Mouse (Mus musculus) stomach, embryonic 15.5 days (tissue): ENCODE data around the gene Gm20388. TPM values are rescaled to one million over a fixed set of nuclear protein-coding genes. Genes with fewer than 3 reads are reported as not detected.

Experiments
- ATAC-seq: fragments of 200-750 bp; cut with Nextera tagmentation; 2 replicates; pipeline ENCODE4 v1.8.0; 2017; ENCODE audit warnings: low read depth, moderate number of reproducible peaks, moderate TSS enrichment; ENCODE audit not compliant: insufficient read depth, low FRiP score
- H3K27ac ChIP-seq: fragments of 300-500 bp; sonication (generic); 2 replicates; pipeline ENCODE4 v1.5.1; 2015; ENCODE audit warnings: mild to moderate bottlenecking, inconsistent platforms
- H3K27me3 ChIP-seq: fragments of 300-500 bp; sonication (generic); replicated peaks from 2 replicates; pipeline ENCODE4 v1.6.1; 2015; ENCODE audit warnings: inconsistent platforms
- H3K36me3 ChIP-seq: fragments of 300-500 bp; sonication (generic); 2 replicates; pipeline ENCODE4 v1.6.1; 2015; ENCODE audit warnings: inconsistent platforms
- H3K4me1 ChIP-seq: fragments of 300-500 bp; sonication (generic); 2 replicates; pipeline ENCODE4 v1.6.1; 2015; ENCODE audit warnings: inconsistent platforms
- H3K4me2 ChIP-seq: fragments of 300-500 bp; sonication (generic); 2 replicates; pipeline ENCODE4 v1.6.1; 2015; ENCODE audit warnings: mild to moderate bottlenecking, inconsistent platforms
- H3K4me3 ChIP-seq: fragments of 300-500 bp; sonication (generic); replicated peaks from 2 replicates; pipeline ENCODE4 v1.5.1; 2015; ENCODE audit warnings: inconsistent platforms
- H3K9ac ChIP-seq: fragments of 300-500 bp; sonication (generic); 2 replicates; pipeline ENCODE4 v1.6.1; 2015; ENCODE audit warnings: inconsistent platforms
- H3K9me3 ChIP-seq: fragments of 300-500 bp; sonication (generic); 2 replicates; pipeline ENCODE4 v1.6.1; 2016; ENCODE audit warnings: inconsistent platforms
- WGBS: fragments of 180-500 bp; shearing (Covaris S2); methylation state at CpG from one replicate; pipeline ENCODE4 v1.1.7; 2015; 5-methylcytosine and 5-hydroxymethylcytosine counted together
- polyA plus RNA-seq: library from polyadenylated mRNA; unstranded; fragments of >200 nt; fragmentation: Nextera tagmentation; extraction: Ambion mirVana; gene quantifications from 2 replicates; pipeline ENCODE4 v1.2.1, GENCODE M21; 2015

Gm20388 gene
- polyA plus RNA-seq, 1 experiment from 2014 or later: not detected

GRCm38 (mm10) chr8:121846815-121847214, 1936.2 kb downstream of the Gm20388 start:
- ATAC-seq: no peak
- H3K9me3 ChIP-seq: no peaks in the 10 kb centered on the region

GRCm38 (mm10) chr8:121847261-121847822, 1936.7 kb downstream of the Gm20388 start:
- no peak overlapping the region for H3K9ac ChIP-seq
- H3K27me3 ChIP-seq: no peaks in the 10 kb centered on the region
- peaks cover 15% of the 10 kb centered on the region; the same call in 1 of the 2 replicates for H3K4me1 ChIP-seq
- H3K36me3 ChIP-seq: no peaks in the 10 kb centered on the region
- no peak for ATAC-seq
- H3K27ac ChIP-seq: no peak overlapping the region
- WGBS: 71% methylated on average over 10 of the region's 10 CpGs
- no peak overlapping the region for H3K4me3 ChIP-seq
- H3K9me3 ChIP-seq: no peaks in the 10 kb centered on the region
- H3K4me2 ChIP-seq: no peak overlapping the region

More at GRCm38 (mm10) chr8:121846815-121847214, 1936.2 kb downstream of the Gm20388 start:
- Histone ChIP-seq H3K4me1 (peaks cover 11% of the 10 kb centered on the region; the same call in 1 of the 2 replicates), H3K36me3 (no peaks in the 10 kb centered on the region), H3K4me3 (no peak overlapping the region), H3K4me2 (no peak overlapping the region), H3K9ac (no peak overlapping the region), H3K27ac (no peak overlapping the region), H3K27me3 (no peaks in the 10 kb centered on the region)

- no peaks in the 10 kb centered on the region for H3K36me3 ChIP-seq
- H3K4me2 ChIP-seq: no peak overlapping the region
- no peak overlapping the region for H3K27ac ChIP-seq
- peaks cover 18% of the 10 kb centered on the region; the same call in 1 of the 2 replicates for H3K4me1 ChIP-seq
- 70% methylated on average over 6 of the region's 6 CpGs for WGBS
- H3K9me3 ChIP-seq: no peaks in the 10 kb centered on the region
- no peak for ATAC-seq
- no peaks in the 10 kb centered on the region for H3K27me3 ChIP-seq
- H3K9ac ChIP-seq: no peak overlapping the region
- H3K4me3 ChIP-seq: no peak overlapping the region
Measured at GRCm38 (mm10) chr8:121847987-121848386, 1937.3 kb downstream of the Gm20388 start.

GRCm38 (mm10) chr8:121848495-121848894, 1937.9 kb downstream of the Gm20388 start:
- Histone ChIP-seq H3K27me3 (no peaks in the 10 kb centered on the region), H3K4me2 (no peak overlapping the region), H3K27ac (no peak overlapping the region), H3K36me3 (no peaks in the 10 kb centered on the region), H3K4me3 (no peak overlapping the region), H3K9me3 (no peaks in the 10 kb centered on the region), H3K9ac (no peak overlapping the region), H3K4me1 (peaks cover 18% of the 10 kb centered on the region; the same call in 1 of the 2 replicates)
- WGBS: 64% methylated on average over 10 of the region's 10 CpGs
- no peak for ATAC-seq

GRCm38 (mm10) chr8:121849303-121849702, 1938.7 kb downstream of the Gm20388 start:
- H3K36me3 ChIP-seq: no peaks in the 10 kb centered on the region
- no peak overlapping the region for H3K9ac ChIP-seq
- no peak overlapping the region for H3K4me2 ChIP-seq
- H3K4me1 ChIP-seq: peaks cover 18% of the 10 kb centered on the region; the same call in 1 of the 2 replicates
- WGBS: 71% methylated on average over 9 of the region's 9 CpGs
- no peak overlapping the region for H3K27ac ChIP-seq
- no peak overlapping the region for H3K4me3 ChIP-seq
- no peak for ATAC-seq
- H3K9me3 ChIP-seq: no peaks in the 10 kb centered on the region
- H3K27me3 ChIP-seq: no peaks in the 10 kb centered on the region

GRCm38 (mm10) chr8:121850018-121850417, 1939.4 kb downstream of the Gm20388 start:
- H3K9ac ChIP-seq: no peak overlapping the region
- 12% methylated on average over 6 of the region's 6 CpGs for WGBS
- no peaks in the 10 kb centered on the region for H3K36me3 ChIP-seq
- H3K4me1 ChIP-seq: peaks cover 18% of the 10 kb centered on the region; the same call in 1 of the 2 replicates
- no peak overlapping the region for H3K4me2 ChIP-seq
- H3K4me3 ChIP-seq: no peak overlapping the region
- H3K9me3 ChIP-seq: no peaks in the 10 kb centered on the region
- H3K27ac ChIP-seq: no peak overlapping the region
- no peak for ATAC-seq
- H3K27me3 ChIP-seq: no peaks in the 10 kb centered on the region

- Histone ChIP-seq H3K27me3 (no peaks in the 10 kb centered on the region), H3K4me2 (peak overlapping the region; percentile 61), H3K36me3 (no peaks in the 10 kb centered on the region), H3K4me1 (peaks cover 18% of the 10 kb centered on the region; the same call in 1 of the 2 replicates), H3K4me3 (no peak overlapping the region), H3K9me3 (no peaks in the 10 kb centered on the region), H3K27ac (0 out of 2 replicates have a peak overlapping the region, but pooled peaks have one; percentile 14), H3K9ac (no peak overlapping the region)
- ATAC-seq: no peak
- 48% methylated on average over 12 of the region's 12 CpGs for WGBS
Measured at GRCm38 (mm10) chr8:121850436-121850820, 1939.8 kb downstream of the Gm20388 start.

- Histone ChIP-seq H3K9ac (no peak overlapping the region), H3K4me1 (peaks cover 18% of the 10 kb centered on the region; the same call in 1 of the 2 replicates), H3K27me3 (no peaks in the 10 kb centered on the region), H3K4me3 (peak overlapping the region; percentile 21), H3K4me2 (peak overlapping the region; percentile 61), H3K27ac (peak overlapping the region; percentile 44; the same call in 1 of the 2 replicates), H3K36me3 (no peaks in the 10 kb centered on the region), H3K9me3 (no peaks in the 10 kb centered on the region)
- WGBS: 3% methylated on average over 24 of the region's 24 CpGs
- ATAC-seq: peak; percentile 79
Measured at GRCm38 (mm10) chr8:121850821-121851470, 1940.3 kb downstream of the Gm20388 start.

GRCm38 (mm10) chr8:121851716-121852115, 1941.1 kb downstream of the Gm20388 start:
- Histone ChIP-seq H3K36me3 (no peaks in the 10 kb centered on the region), H3K27me3 (no peaks in the 10 kb centered on the region), H3K27ac (no peak overlapping the region), H3K4me1 (peaks cover 18% of the 10 kb centered on the region; the same call in 1 of the 2 replicates), H3K9ac (no peak overlapping the region), H3K9me3 (no peaks in the 10 kb centered on the region), H3K4me2 (peak overlapping the region; percentile 61; the same call in 1 of the 2 replicates), H3K4me3 (no peak overlapping the region)
- WGBS: 39% methylated on average over 7 of the region's 7 CpGs
- ATAC-seq: no peak

- Histone ChIP-seq H3K27ac (no peak overlapping the region), H3K27me3 (no peaks in the 10 kb centered on the region), H3K4me1 (peaks cover 18% of the 10 kb centered on the region; the same call in 1 of the 2 replicates), H3K9me3 (no peaks in the 10 kb centered on the region), H3K4me3 (no peak overlapping the region), H3K4me2 (no peak overlapping the region), H3K9ac (no peak overlapping the region), H3K36me3 (no peaks in the 10 kb centered on the region)
- no peak for ATAC-seq
- 40% methylated on average over 7 of the region's 7 CpGs for WGBS
Measured at GRCm38 (mm10) chr8:121852464-121852863, 1941.8 kb downstream of the Gm20388 start.

- H3K4me1 ChIP-seq: peaks cover 18% of the 10 kb centered on the region; the same call in 1 of the 2 replicates
- no peaks in the 10 kb centered on the region for H3K27me3 ChIP-seq
- H3K36me3 ChIP-seq: no peaks in the 10 kb centered on the region
- no peak overlapping the region for H3K9ac ChIP-seq
- no peak overlapping the region for H3K4me3 ChIP-seq
- no peak for ATAC-seq
- no peaks in the 10 kb centered on the region for H3K9me3 ChIP-seq
- no peak overlapping the region for H3K4me2 ChIP-seq
- 66% methylated on average over 2 of the region's 2 CpGs for WGBS
- no peak overlapping the region for H3K27ac ChIP-seq
Measured at GRCm38 (mm10) chr8:121853586-121853985, 1942.9 kb downstream of the Gm20388 start.

- 77% methylated on average over 14 of the region's 14 CpGs for WGBS
- no peak overlapping the region for H3K27ac ChIP-seq
- H3K9ac ChIP-seq: no peak overlapping the region
- ATAC-seq: no peak
- peaks cover 16% of the 10 kb centered on the region; the same call in 1 of the 2 replicates for H3K4me1 ChIP-seq
- no peaks in the 10 kb centered on the region for H3K9me3 ChIP-seq
- no peak overlapping the region for H3K4me3 ChIP-seq
- no peaks in the 10 kb centered on the region for H3K36me3 ChIP-seq
- H3K27me3 ChIP-seq: no peaks in the 10 kb centered on the region
- no peak overlapping the region for H3K4me2 ChIP-seq
Measured at GRCm38 (mm10) chr8:121856071-121856746, 1945.6 kb downstream of the Gm20388 start.
